Comparison of ENCODE assay signal across 9 mouse cellular contexts in genomic region chr16:21865250-21865982, GRCm38 (mm10).
DNase-seq lines count a peak whose midpoint lies in the region; ATAC-seq and TF ChIP-seq lines count a peak whose summit lies in the region.
"Had no signal": no experiment of that assay in that cellular context is flagged by ENCODE, and none has a peak within 500 bp of the region (broad histone marks: within the 10 kb centered on the region; RNA-seq: fewer than 3 reads in every experiment).

No protein-coding gene starts in this region.

- 32% methylated on average over 7 of the region's 7 CpGs for WGBS in intestine, embryonic 15.5 days
- 60% methylated on average over 7 of the region's 7 CpGs for WGBS in midbrain, embryonic 10.5 days
- 45% methylated on average over 7 of the region's 7 CpGs for WGBS in stomach, postnatal 0 days

- H3K4me1 ChIP-seq in intestine, embryonic 15.5 days (replicated peaks) = 0 out of 2 replicates have a peak, but pooled peaks cover 2% of the 10 kb centered on the region
- H3K4me1 ChIP-seq in midbrain, embryonic 10.5 days = peaks cover 40% of the 10 kb centered on the region
- H3K4me1 ChIP-seq in stomach, postnatal 0 days (replicated peaks; ENCODE audit: control insufficient read depth, insufficient read depth) = no peaks in the 10 kb centered on the region
- H3K4me1 ChIP-seq: lung, embryonic 15.5 days had no signal

- no peak overlapping the region for H3K4me3 ChIP-seq in layer of hippocampus, adult 2 months
- H3K4me3 ChIP-seq in intestine, embryonic 15.5 days (replicated peaks) = no peak overlapping the region
- no peak overlapping the region for H3K4me3 ChIP-seq in midbrain, embryonic 10.5 days
- no peak overlapping the region for H3K4me3 ChIP-seq in stomach, postnatal 0 days (ENCODE audit: low read depth, low read length)
- H3K4me3 ChIP-seq: lung, embryonic 15.5 days had no signal

- H3K27ac ChIP-seq in layer of hippocampus, adult 2 months = peak overlapping the region; percentile 52
- H3K27ac ChIP-seq in intestine, embryonic 15.5 days = peak overlapping the region; percentile 67
- peak overlapping the region; percentile 55 for H3K27ac ChIP-seq in midbrain, embryonic 10.5 days (replicated peaks)
- no peak overlapping the region for H3K27ac ChIP-seq in stomach, postnatal 0 days (replicated peaks)
- H3K27ac ChIP-seq: lung, embryonic 15.5 days had no signal

- H3K36me3 ChIP-seq in intestine, embryonic 15.5 days = no peaks in the 10 kb centered on the region
- no peaks in the 10 kb centered on the region for H3K36me3 ChIP-seq in midbrain, embryonic 10.5 days
- H3K36me3 ChIP-seq in stomach, postnatal 0 days (ENCODE audit: control insufficient read depth, insufficient read depth, low read length) = no peaks in the 10 kb centered on the region
- H3K36me3 ChIP-seq: lung, embryonic 15.5 days had no signal

- no peak overlapping the region for H3K9ac ChIP-seq in intestine, embryonic 15.5 days
- H3K9ac ChIP-seq in stomach, postnatal 0 days (ENCODE audit: low read length) = no peak overlapping the region
- H3K9ac ChIP-seq: lung, embryonic 15.5 days had no signal

- intact Hi-C loops in left cerebral cortex, postnatal 25 days (cut with DNase I) = no loop called here

- H3K4me2 ChIP-seq in intestine, embryonic 15.5 days (replicated peaks) = no peak overlapping the region
- H3K4me2 ChIP-seq in stomach, postnatal 0 days (replicated peaks; ENCODE audit: low read depth) = no peak overlapping the region
- H3K4me2 ChIP-seq: lung, embryonic 15.5 days had no signal

- peak; percentile 87 for ATAC-seq in intestine, embryonic 15.5 days
- ATAC-seq in stomach, postnatal 0 days (ENCODE audit: low FRiP score, low TSS enrichment) = peak; percentile 93

- no peak for DNase-seq in layer of hippocampus, adult 2 months (ENCODE audit: low spot score in 2 of 2)
- DNase-seq in layer of hippocampus, postnatal 25 days (ENCODE audit: extremely low spot score in 1 of 2, low spot score in 1 of 2) = no peak
- DNase-seq in midbrain, embryonic 10.5 days (ENCODE audit: low spot score) = no peak
- peak; percentile 36 for DNase-seq in stomach, postnatal 0 days (ENCODE audit: low spot score)
- DNase-seq in left cerebral cortex, postnatal 25 days (ENCODE audit: low spot score in 2 of 2) = no peak
- DNase-seq in left cerebral cortex, adult 8-10 months (ENCODE audit: low spot score in 2 of 2) = no peak
- no peak for DNase-seq in adrenal gland, postnatal 4 days (ENCODE audit: low spot score in 2 of 2)

- H3K27me3 ChIP-seq in intestine, embryonic 15.5 days (replicated peaks) = no peaks in the 10 kb centered on the region
- no peaks in the 10 kb centered on the region for H3K27me3 ChIP-seq in midbrain, embryonic 10.5 days (ENCODE audit: low read depth, poor library complexity, severe bottlenecking)
- H3K27me3 ChIP-seq in stomach, postnatal 0 days (ENCODE audit: control insufficient read depth, insufficient read depth, low read length) = no peaks in the 10 kb centered on the region
- H3K27me3 ChIP-seq: lung, embryonic 15.5 days had no signal

- H3K9me3 ChIP-seq in intestine, embryonic 15.5 days = no peaks in the 10 kb centered on the region
- H3K9me3 ChIP-seq in midbrain, embryonic 10.5 days (replicated peaks) = no peaks in the 10 kb centered on the region
- no peaks in the 10 kb centered on the region for H3K9me3 ChIP-seq in stomach, postnatal 0 days (ENCODE audit: control insufficient read depth, low read length)
- H3K9me3 ChIP-seq: lung, embryonic 15.5 days had no signal

- no peak for TF ChIP-seq CTCF in layer of hippocampus, adult 2 months (conservative IDR thresholded peaks at IDR 0.05)
- no peak for TF ChIP-seq CTCF in stomach, postnatal 0 days (IDR thresholded peaks at IDR 0.05; ENCODE audit: low read depth)

- TF ChIP-seq EP300 in stomach, postnatal 0 days (optimal IDR thresholded peaks at IDR 0.05) = no peak
